In the genomic region with DNA sequence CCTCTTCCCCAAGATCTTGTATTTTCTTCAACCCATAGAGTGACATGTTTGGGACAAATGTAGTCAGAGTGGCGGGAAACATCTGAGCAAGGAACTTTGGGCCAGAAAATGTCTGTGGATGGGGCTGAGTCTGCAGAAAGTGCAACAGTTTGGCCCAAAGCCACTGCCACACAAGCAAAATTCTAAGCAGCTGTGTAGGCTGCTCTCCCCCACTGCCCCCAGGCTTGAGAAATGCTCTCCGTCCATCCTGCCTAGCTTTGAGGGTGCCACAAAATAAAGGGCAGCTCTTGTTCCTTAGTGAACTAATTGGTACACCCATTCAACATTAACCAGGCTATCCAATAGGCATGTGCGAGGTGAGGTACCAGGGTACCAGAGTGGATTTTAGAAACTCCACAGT, we compare ENCODE assay signal across 11 mouse cellular contexts.
DNase-seq lines count a peak whose midpoint lies in the region; ATAC-seq lines count a peak whose summit lies in the region.
"Had no signal": no experiment of that assay in that cellular context is flagged by ENCODE, and none has a peak within 500 bp of the region (broad histone marks: within the 10 kb centered on the region; RNA-seq: fewer than 3 reads in every experiment).

No protein-coding gene starts in this region.

- H3K27ac ChIP-seq in lung, embryonic 15.5 days: no peak overlapping the region
- no peak overlapping the region for H3K27ac ChIP-seq in embryonic facial prominence, embryonic 11.5 days (replicated peaks; ENCODE audit: low read depth, low read length)
- peak overlapping the region; percentile 66 for H3K27ac ChIP-seq in limb, embryonic 10.5 days
- H3K27ac ChIP-seq: kidney, postnatal 0 days; stomach, embryonic 15.5 days had no signal

- H3K4me2 ChIP-seq in lung, embryonic 15.5 days: no peak overlapping the region
- no peak overlapping the region for H3K4me2 ChIP-seq in embryonic facial prominence, embryonic 11.5 days (ENCODE audit: low read depth, low read length)
- H3K4me2 ChIP-seq: stomach, embryonic 15.5 days had no signal

- no peak overlapping the region for H3K4me3 ChIP-seq in lung, embryonic 15.5 days
- H3K4me3 ChIP-seq in embryonic facial prominence, embryonic 11.5 days (ENCODE audit: low read depth, low read length): no peak overlapping the region
- H3K4me3 ChIP-seq in limb, embryonic 10.5 days: no peak overlapping the region
- H3K4me3 ChIP-seq: stomach, embryonic 15.5 days had no signal

- WGBS in lung, embryonic 15.5 days: 60% methylated on average over 3 of the region's 3 CpGs
- WGBS in embryonic facial prominence, embryonic 11.5 days: 71% methylated on average over 3 of the region's 3 CpGs
- 65% methylated on average over 3 of the region's 3 CpGs for WGBS in limb, embryonic 10.5 days

- peak; percentile 16 for DNase-seq in gastrocnemius, postnatal 10 days
- DNase-seq in gastrocnemius, adult 18-20 months (ENCODE audit: low spot score): no peak
- no peak for DNase-seq in lung, adult 18-20 months
- peak; percentile 23 for DNase-seq in embryonic facial prominence, embryonic 11.5 days (ENCODE audit: low spot score)
- no peak for DNase-seq in limb, embryonic 10.5 days (ENCODE audit: low spot score)
- DNase-seq in c-Kit-positive CD71-positive TER-119-positive erythroid progenitor cells, embryonic 14.5 days (ENCODE audit: low spot score): no peak
- no peak for DNase-seq in ovary, postnatal 14 days (ENCODE audit: low spot score)

- H3K9ac ChIP-seq in lung, embryonic 15.5 days: no peak overlapping the region
- no peak overlapping the region for H3K9ac ChIP-seq in embryonic facial prominence, embryonic 11.5 days (replicated peaks; ENCODE audit: low read length)
- H3K9ac ChIP-seq: stomach, embryonic 15.5 days had no signal

- ATAC-seq in lung, embryonic 15.5 days (ENCODE audit: borderline replicate concordance, extremely low read depth, low FRiP score, low TSS enrichment): peak; percentile 59
- ATAC-seq in embryonic facial prominence, embryonic 11.5 days (replicated peaks; ENCODE audit: insufficient number of reproducible peaks, low FRiP score, low TSS enrichment, low read depth): no peak
- ATAC-seq: lung, postnatal 0 days had no signal

- H3K9me3 ChIP-seq in lung, embryonic 15.5 days: no peaks in the 10 kb centered on the region
- H3K9me3 ChIP-seq in embryonic facial prominence, embryonic 11.5 days (replicated peaks; ENCODE audit: control insufficient read depth, low read length): no peaks in the 10 kb centered on the region
- H3K9me3 ChIP-seq in limb, embryonic 10.5 days (replicated peaks): no peaks in the 10 kb centered on the region
- H3K9me3 ChIP-seq: stomach, embryonic 15.5 days had no signal

- H3K27me3 ChIP-seq in lung, embryonic 15.5 days: no peaks in the 10 kb centered on the region
- H3K27me3 ChIP-seq in embryonic facial prominence, embryonic 11.5 days (ENCODE audit: control insufficient read depth, insufficient read depth, low read length): no peaks in the 10 kb centered on the region
- no peaks in the 10 kb centered on the region for H3K27me3 ChIP-seq in limb, embryonic 10.5 days (ENCODE audit: low read depth, poor library complexity, severe bottlenecking)
- H3K27me3 ChIP-seq: stomach, embryonic 15.5 days had no signal

- H3K4me1 ChIP-seq in lung, embryonic 15.5 days: peaks cover 12% of the 10 kb centered on the region
- H3K4me1 ChIP-seq in embryonic facial prominence, embryonic 11.5 days (ENCODE audit: control insufficient read depth, insufficient read depth, low read length): no peaks in the 10 kb centered on the region
- peaks cover 18% of the 10 kb centered on the region for H3K4me1 ChIP-seq in limb, embryonic 10.5 days

- H3K36me3 ChIP-seq in lung, embryonic 15.5 days: no peaks in the 10 kb centered on the region
- H3K36me3 ChIP-seq in embryonic facial prominence, embryonic 11.5 days (replicated peaks; ENCODE audit: control insufficient read depth, insufficient read depth, low read depth, low read length): no peaks in the 10 kb centered on the region
- no peaks in the 10 kb centered on the region for H3K36me3 ChIP-seq in limb, embryonic 10.5 days
- H3K36me3 ChIP-seq: stomach, embryonic 15.5 days had no signal

Comparison
In these comparisons a context has a peak if more than half of its experiments do, and no peak if none do; other contexts are left out.
1. DNase-seq: peak in gastrocnemius, postnatal 10 days (single experiment) and embryonic facial prominence, embryonic 11.5 days (single experiment); none in gastrocnemius, adult 18-20 months (single experiment), lung, adult 18-20 months (0 of 2), limb, embryonic 10.5 days (single experiment), c-Kit-positive CD71-positive TER-119-positive erythroid progenitor cells, embryonic 14.5 days (single experiment) and ovary, postnatal 14 days (single experiment).